Mouse (Mus musculus) cerebellum, postnatal 25 days (tissue): Measurements from ENCODE around the gene Plch2.

ENCODE experiments used
- DNase-seq, 2 experiments: peaks; one replicate each; pipeline ENCODE4 v3.0.0; 2021; ENCODE audit warnings: mixed read lengths in 2 of 2

Plch2 gene

DNA sequence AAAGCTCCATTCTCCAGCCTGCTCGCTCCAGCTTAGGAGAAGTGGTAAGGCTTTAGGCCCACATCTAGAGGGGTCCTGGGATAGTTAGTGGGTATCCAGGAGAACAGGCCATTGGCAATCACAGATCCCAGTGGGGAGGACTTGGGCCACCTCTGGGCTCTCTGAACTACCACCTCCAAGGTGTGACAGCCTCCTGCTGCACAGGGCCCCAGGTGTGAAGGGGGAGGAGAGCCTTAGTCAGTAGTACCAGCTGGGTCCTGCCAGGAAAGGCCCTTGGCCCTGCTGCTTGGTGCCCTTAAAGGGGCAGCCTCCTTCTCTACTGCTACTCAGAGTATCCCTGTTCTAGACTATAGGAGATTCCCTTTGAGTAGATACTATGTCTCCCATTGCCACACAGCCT lies 36.4 kb downstream of the Plch2 start:
- no peak for DNase-seq

GRCm38 (mm10) chr4:155019336-155019847 lies 37.2 kb downstream of the Plch2 start:
- peak; percentile 91 to 94 for DNase-seq

GRCm38 (mm10) chr4:155018601-155019335 lies 37.8 kb downstream of the Plch2 start:
- peak; percentile 84 to 86 for DNase-seq

DNA sequence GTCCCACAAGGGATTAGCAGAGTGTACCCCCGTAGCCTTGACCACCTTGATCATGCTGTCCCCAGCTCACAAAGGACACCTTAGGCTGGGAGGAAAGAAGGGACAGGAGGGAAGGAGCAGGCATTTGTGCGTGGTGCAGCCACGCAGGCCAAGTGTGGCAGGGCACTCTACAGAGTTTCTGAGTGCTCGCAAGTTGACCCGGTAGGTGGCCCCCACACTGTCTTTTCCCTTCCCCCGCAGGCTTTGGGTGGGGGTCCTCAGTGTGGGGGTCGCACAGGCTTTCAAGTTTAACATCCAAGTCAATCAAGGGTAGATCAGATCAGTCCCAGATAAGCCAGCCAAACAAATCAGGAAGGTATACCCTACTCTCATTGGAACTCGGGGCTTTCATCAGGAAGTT lies 38.5 kb downstream of the Plch2 start:
- peak in 1 of 2 experiments; percentile 55 for DNase-seq

- DNase-seq = peak; percentile 78 to 80
Measured at GRCm38 (mm10) chr4:155017253-155017878, 39.2 kb downstream of the Plch2 start.

DNA sequence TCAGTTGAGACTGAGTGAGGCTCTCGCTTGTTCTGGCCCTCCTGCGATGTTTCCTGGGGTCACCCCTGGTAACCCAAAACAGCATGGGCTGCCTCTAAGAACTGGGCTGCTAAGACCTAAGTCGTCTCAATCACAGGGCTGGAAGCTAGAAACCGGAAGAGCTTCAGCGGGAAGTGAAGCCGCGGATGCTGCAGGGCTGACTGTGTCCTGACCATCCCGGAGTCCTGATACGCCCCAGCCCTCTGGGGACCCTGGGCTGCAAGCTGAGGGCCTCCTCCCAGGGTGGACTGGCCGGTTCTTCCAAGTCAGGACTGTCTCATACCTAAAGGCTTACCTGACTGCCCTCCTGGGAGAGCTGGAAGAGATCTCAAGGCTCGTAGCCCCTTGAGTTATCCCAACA lies 39.8 kb downstream of the Plch2 start:
- peak; percentile 47 to 58 for DNase-seq

DNA sequence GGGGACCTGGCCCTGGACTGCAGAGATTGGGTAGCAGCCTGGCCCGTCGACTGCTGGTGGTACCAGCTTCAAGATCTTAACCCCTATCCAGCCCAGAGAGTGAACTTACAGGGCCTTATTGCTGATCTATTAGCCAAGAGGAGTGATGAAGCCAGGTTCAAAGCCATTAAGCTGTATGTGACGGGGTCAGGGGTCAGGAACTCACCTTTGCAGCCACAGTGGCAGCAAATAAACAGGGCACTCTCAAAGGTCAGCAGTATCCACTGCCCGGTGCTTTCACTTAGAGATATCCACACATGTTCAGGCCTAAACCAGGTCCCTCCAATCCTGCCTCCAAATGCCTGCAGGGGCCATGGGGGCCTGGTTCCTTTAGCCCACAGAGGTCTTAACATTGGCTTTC lies 41.0 kb downstream of the Plch2 start:
- no peak for DNase-seq

DNA sequence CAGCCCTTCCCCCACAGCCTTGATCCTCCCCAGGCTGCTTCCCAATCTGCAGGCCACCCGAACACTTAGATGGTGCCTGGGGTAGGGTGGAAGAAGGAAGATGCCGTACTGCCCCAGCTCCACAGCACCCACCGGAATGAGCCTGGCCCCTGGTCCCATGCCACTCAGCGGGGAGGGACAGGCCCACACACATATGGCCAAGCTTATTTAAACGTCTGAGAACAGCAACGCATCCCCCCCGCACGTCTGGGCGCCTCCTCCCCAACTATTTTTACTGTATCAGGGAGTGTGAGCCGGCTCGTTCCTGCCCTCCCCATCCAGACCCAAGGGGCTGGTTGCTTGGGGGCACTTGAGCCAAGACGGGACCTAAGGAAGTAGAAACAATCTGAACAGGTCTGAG lies 41.8 kb downstream of the Plch2 start:
- no peak for DNase-seq

GRCm38 (mm10) chr4:155014244-155014643 lies 42.3 kb downstream of the Plch2 start:
- peak in 1 of 2 experiments; percentile 45 for DNase-seq

DNA sequence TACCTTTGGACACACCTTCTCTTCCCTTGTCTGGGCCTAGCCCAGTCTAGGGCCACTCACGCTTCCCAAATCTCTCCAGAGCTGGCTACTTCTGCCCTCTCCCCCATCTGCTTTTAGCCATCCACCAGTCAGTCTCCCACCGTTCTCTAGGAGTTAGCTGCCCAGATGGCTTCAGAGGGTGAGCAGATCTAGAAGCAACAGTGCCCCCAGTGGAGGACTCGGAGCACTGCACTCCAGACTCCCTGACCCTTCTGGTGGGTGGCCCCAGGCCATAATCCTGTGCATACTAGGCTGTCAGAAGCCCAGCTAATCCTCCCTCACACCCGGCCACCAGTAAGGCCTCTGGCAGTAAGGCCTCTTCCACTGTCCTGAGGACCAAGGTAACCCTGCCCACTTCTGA lies 43.8 kb downstream of the Plch2 start:
- DNase-seq = peak; percentile 84 to 90

DNA sequence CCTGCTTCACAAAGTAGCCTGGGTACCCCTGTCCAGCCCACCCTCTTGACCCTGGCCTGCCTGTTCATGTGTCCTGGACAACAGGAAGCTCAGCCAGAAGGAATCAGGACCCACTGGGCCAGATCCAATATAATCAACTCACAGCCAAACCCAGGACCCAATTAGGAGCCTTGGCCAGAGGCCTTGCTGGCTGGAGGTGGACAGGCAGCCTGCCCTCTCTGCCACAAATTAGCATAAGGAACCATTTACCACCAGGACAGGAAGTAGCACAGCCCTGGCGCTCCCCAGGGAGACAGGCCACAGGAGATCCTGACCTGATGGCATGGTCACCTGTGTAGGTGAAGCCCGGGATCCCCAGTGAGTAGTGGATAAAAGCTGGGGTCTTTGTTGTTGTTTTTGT lies 44.5 kb downstream of the Plch2 start:
- peak; percentile 69 to 70 for DNase-seq

- DNase-seq = peak; percentile 71 to 75
Measured at GRCm38 (mm10) chr4:155011312-155012025, 45.1 kb downstream of the Plch2 start.

DNA sequence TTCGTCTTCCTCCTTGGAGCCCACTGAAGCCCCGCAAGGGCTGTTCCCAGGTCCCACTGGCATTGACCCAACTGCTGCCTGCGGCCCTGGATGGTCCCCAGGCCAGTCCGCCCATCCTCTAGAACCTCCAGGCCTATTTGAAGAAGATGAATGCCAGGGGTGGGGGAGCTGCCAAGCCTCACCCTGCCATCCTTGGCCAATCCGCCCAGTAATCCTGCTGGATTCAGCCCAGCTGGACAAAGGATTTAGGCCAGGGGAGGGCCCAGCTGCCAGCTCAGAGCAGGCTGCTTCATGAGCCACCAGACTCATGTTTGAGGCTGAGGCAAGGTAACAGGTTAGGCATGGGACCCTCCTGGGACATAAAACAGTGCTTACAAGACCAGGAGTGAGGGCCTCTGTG lies 45.7 kb downstream of the Plch2 start:
- peak; percentile 86 to 91 for DNase-seq

DNA sequence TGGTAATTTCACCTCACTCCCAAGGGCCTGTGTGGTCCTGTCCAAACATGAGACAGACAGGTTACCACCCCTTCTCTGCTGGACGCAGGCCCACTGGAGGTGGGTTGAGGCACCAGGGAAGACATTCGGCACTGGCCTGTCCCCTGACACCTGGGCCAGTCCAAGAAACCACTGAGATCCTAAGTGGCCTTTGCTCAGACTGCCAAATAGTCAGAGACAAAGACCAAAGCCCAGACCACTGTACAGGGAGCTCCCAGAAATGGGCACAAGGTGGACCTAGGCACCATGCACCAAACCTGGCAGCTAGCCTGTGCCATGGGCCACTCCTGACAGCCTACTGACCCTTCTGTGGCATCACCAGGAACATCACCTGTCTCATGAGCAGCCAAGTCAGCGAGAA lies 47.4 kb downstream of the Plch2 start:
- no peak for DNase-seq

DNA sequence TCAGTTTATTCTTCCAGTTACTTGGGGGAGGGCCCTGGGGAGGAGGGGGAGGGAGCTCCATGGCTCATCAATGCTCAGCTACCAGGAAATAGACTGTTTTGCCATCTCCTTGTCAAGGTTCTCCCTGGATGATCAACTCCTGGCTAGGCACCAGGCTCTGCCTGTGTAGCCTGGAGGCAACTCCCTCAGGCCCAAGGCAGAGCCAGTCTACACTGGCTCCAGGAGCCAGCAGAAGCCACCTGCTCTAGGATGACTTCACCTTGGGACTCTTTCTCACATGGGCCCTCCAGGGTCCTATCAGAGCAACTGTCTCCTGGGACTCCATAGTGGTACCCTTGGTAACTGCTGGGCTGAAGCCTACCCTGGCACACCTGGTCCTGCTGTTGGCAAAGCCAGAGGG lies 48.5 kb downstream of the Plch2 start:
- DNase-seq = peak in 1 of 2 experiments; percentile 53

DNA sequence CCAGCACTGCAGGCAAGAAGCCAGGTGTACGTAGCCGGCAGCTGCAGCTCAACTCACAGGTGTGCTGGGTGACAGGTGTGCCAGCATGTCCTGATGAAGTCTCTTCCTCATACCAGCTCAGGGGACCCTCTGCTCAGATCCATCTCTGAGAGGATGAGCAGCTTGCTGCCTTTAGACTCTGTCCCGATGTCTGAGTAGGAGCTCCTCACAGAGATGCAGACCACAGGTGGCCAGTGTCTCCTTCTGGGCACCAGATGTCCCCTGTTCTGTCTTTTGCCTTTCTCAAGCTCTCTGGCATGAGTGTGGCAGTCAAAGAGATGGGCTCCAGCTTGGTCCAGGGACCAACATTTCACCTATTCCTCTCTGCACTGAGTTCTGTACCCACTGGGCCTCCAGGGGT lies 48.9 kb downstream of the Plch2 start:
- DNase-seq = peak; percentile 57 to 58

DNA sequence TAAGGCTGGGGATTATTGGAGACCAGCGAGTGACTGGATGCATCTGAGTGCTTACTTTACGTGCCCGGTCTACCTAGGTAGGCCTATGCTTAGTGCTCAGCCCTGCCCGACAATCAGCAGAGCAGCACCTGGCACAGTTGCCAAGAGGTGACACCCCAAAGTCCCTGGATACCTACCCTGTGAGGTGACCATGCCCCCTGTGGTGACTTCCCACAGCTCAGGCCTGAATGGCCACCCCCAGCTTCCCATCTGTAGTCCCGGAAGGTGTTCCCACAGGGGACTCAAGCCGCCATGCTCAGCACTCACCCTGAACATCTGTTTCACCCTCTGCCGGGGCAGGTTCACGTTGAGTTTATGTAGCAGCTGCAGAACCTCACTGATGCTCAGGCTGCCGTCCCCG lies 50.3 kb downstream of the Plch2 start:
- peak in 1 of 2 experiments; percentile 12 for DNase-seq

GRCm38 (mm10) chr4:155005278-155005677 lies 51.3 kb downstream of the Plch2 start:
- DNase-seq = no peak

DNA sequence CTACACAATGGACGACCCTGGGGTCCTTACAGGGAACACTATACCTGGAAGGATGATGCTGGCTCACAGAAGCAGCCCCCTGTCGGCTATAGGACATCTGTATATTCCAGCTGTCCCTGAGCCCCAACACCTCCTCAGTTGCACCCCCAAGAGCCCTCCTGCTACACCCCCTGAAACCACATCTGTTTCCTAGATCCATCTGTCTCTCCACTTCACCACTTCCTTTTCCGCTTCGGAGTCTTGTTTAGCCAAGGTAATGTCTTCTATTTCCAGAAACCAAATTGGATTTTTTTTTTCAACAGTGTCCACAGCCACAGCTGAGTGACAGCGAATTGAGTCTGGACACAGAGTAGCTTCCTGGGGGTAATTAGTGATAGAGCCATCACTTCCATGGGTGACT lies 57.2 kb downstream of the Plch2 start:
- no peak for DNase-seq

GRCm38 (mm10) chr4:154996572-154997154 lies 59.9 kb downstream of the Plch2 start:
- DNase-seq = no peak

DNA sequence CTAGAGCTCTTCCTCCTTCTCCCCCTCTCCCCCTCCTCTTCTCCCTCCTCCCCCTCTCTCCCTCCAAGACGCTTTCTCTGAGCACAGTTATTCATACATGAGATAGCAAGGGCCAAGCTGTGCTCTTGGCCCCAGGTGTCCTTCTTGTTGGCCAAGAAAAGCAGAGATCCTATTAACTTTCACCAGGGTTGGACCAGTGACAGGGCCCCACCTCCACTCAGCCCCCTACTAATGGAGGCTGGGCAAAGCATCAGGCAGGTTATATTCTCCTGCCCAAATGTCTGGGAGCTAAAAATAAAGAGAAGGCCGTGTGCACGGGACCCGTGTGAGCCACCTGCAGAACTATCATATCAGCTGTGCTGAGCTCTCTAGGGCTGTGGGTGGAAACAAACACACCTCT lies 61.7 kb downstream of the Plch2 start:
- no peak for DNase-seq

- DNase-seq = peak in 1 of 2 experiments; percentile 56
Measured at GRCm38 (mm10) chr4:154986750-154987149, 69.8 kb downstream of the Plch2 start.

- DNase-seq = peak; percentile 67 to 84
Measured at GRCm38 (mm10) chr4:154986096-154986495, 70.5 kb downstream of the Plch2 start.
